Mouse (Mus musculus) adrenal gland (tissue): ENCODE data around the gene Hcn3.

Source experiments
- intact Hi-C: fragments of 180-260 bp; cut with DNase I; formaldehyde crosslinking; loops from one replicate; pipeline ENCODE4 v1.15.1; 2025

The Hcn3 gene

DNA sequence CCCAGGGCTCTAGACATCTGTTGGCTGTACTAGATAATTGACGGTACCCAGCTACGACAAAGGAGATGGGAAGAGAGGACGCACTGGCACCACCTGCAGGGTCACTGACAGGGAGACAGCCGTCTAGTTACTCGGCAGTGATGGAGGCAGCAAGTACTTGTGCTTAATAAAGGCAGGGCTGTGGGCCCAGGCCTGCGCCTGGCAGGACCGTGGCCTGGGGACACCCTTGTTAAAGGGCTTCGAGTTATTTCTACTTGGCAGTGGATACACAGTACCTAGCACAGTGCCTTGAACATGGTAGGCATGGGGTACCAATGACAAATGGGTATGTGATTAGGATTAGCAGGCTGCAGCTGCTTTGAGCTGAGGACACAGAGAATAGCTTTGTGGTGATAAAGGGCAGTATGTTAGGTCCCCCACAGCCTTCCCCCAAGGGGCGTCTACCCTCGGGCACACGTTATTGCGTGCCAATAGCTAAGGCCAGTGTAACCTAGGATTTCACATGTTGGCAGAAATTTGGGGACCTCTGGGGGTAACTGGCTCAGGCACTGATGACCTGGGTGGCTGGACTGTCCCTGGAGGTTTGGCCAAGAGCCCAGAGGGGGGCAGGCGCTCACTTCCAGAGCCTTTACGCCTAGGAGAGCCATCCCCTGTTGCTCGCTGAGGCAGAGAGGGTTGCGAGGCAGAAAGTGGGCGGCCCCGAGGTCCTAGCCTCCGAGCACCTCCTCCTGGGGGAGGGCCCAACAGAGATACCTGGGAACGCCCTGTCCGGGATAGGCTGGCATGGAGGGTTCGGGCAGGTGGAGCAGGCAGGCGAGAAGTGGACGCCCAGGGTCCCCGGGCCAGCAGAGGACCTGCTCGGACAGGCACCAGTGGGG is 12.7 kb downstream of the Hcn3 start:
- intact Hi-C loops, result no loop called here

DNA sequence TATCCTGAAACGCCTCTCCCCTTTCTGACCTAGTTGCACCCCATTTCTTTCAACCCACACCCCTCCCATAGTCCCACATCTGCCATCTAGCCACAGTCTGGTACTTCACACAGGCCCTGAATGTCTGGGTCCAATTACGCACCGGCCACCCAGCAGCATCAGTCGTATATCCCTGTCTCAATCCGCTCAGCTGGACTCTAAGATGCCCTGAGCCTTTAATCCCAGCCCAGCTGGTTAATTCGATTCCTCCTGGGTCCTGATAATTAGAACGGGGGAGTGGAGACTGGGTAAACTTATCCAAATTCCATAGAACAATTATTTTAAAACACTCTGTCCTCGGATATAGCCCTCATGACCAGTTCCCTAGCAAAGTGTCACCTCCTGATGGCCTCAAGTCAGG is 14.4 kb downstream of the Hcn3 start:
- intact Hi-C loops, result no loop called here

DNA sequence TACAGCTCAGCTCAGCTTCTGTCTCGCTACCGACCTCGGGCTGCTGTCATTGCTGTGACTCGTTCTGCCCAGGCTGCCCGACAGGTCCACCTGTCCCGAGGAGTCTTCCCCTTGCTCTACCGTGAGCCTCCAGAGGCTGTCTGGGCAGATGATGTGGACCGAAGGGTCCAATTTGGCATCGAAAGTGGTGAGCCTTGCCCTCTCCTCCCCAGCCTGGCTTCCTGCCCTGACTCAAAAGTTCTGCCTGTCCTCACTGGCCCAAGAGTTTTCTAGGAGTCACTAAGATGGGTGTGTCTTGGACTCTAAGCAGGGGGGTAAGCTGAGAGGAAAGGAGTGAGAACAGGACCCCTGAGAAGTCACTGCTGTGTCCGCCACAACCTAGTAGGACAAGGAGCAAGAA is 15.2 kb downstream of the Hcn3 start:
- intact Hi-C loops, result no loop called here

DNA sequence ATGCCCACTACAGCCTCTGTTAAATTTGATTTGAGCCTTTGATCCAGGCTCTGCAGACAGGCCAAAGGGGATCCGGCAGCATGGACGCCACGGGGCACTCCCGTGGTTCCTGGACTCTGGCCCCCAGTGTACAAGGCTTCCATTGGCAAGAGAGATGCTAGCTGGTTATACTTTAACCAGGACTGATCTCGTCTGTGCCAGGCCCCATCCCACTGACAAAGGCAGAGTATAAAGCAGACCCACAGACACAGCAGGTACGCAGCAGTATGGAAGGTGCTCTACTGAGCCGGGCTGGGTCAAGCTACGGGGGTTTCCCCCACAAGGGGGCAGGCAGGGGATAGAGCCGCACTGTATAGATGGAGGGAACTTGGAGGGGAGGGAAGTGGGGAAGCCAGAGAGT is 23.6 kb downstream of the Hcn3 start:
- intact Hi-C loops, result no loop called here

DNA sequence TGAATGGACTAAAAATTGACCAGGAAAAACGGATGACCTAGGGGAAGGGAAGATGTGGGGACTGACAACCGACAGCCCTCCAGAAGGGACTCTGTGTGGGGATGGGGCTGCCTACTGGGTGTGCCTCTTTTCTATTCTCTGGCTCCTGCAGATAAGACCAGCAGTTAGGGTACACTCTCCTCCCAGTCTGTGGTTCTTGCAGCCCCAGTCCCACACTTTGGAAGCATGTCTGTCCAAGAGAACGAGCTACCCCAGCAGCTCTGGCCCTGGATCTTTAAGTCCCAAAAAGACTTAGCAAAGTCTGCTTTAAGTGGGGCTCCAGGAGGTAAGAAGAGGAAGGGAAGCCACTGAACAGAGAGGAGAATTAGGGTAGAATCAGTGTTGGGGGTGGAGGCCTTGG is 24.0 kb downstream of the Hcn3 start, which contains the start of gene Pklr:
TSS of gene Pklr (plus strand) at position 185 of the 400 bp plus-strand sequence.
- intact Hi-C loops, result no loop called here

DNA sequence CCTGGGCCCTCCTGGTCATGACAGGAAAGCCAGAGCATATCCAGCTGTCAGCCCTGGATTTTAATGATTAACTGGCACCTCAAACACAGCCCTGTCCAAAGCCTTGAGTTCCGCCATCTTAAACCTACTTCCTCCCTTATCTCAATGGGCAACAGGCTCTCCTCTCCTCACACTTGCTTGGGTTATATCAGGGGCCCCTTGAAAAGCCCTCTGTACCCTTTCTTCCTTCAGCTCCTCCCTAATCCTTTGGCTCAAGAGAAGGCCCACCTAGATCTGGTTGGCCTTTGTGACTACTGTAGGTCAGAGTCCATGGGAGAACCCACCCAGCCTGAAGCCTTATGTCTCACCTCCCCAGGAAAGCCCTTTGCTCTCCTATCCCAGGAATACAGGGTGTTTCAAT is 26.2 kb downstream of the Hcn3 start:
- intact Hi-C loops, result no loop called here

DNA sequence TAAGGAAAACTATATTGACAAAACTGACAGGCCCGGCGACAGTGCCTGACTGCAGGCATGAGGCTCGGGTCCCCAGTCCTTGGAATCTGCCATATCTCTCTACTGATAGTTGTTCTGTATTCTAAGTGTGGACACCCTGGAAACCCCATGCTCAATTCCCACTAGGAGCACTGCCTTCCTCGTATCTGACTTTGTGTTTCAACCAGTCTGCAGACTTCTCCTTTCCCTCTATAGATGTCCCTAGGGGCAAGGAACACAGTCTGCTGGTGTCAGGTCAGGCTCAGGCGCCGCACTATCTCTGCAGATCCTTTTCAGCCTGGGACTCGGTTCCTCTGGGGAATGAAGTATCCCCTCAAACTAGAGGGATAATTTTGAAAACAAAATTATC is 26.9 kb downstream of the Hcn3 start:
- intact Hi-C loops, result no loop called here

DNA sequence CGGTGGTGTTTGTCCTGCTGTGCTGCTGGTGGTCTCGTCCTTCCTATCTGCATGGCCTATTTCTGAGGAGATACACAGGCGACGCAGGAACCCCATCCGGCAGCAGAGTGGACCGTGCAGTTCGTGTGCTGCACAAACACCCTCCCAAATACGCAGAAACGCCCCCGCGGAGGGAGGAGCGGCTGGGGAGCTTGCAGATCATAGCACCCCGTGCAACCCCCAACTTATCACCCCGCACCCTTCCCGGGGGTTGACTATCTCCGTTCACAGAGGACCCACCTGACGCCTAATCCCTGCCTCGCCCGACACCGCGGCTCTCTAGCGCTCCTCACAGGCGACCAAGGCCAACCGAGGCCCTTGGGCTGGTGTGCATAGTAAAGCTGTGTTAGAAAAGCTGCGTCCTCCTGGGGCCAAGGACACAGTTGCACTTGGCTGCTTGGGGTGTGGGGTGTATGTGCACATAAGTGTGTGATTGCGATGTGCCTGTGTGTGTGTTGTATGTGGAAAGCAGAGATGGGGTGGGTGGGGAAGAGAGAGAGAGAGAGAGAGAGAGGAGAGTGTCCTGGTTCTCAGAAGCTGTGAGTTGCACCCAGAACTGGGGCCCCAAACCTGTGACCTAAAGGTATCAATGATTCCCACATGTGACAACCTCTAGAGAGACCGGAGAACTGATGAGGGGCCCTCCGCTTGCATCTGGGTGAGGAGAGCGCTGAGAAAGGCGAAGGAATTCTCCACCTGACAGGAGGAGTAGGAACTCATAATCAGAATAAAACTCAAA is 27.5 kb downstream of the Hcn3 start:
- intact Hi-C loops, result no loop called here

DNA sequence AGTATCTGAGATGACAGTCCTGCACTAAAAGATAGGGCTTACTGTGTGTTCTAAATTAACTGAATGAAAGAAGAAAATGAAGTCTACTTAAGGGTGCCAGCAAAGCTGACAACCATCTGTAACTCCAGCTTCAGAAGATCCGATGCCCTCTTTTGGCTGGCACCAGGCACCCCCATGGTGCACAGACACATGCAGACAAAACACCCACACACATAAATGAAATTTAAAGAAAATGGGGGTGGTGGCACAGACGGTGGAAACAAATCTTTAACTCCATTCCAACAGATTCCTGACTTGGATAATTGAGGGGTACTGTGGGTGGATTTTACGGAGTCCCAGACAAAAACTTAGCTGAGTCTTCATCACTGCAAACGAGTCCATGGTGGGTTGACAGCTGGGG is 28.2 kb downstream of the Hcn3 start:
- intact Hi-C loops, result no loop called here

DNA sequence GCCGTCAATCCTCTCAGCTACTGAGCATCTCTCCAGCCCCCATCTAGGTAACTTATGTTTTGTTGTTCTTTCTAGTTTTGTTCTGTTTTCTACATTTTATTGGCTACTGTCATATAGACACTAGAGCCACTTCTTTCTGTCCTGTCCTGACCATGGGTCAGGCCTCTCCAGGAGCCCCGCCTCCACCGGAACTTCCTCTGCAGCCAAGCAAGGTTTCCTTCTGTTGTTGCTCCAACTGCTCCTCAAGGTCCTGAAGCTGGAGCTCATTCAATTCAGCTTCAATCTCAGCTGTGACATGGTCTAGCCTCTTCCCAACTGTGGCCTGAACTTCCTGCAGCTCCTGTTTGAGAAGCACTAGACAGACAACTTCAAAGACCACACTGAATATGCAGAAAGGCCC is 30.1 kb downstream of the Hcn3 start:
- intact Hi-C loops, result no loop called here

DNA sequence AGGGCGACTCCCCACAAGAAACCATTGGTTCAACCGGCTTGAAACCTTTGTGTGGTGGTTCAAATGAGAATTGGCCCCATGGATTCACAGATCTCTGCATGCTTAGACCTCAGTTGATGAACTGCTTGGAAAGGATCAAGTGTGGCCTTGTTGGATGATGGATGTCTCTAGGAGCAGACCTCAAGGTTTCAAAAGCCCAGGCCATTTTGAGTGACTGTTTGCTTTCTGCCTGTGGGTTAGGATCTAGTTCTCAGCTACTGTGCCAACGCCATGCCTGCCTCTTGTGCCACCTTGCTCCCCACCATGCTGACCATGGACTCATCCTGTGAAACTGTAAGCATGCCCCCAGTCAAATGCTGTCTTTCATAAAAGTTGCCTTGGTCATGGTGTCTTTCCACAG is 34.0 kb downstream of the Hcn3 start:
- intact Hi-C loops, result no loop called here

DNA sequence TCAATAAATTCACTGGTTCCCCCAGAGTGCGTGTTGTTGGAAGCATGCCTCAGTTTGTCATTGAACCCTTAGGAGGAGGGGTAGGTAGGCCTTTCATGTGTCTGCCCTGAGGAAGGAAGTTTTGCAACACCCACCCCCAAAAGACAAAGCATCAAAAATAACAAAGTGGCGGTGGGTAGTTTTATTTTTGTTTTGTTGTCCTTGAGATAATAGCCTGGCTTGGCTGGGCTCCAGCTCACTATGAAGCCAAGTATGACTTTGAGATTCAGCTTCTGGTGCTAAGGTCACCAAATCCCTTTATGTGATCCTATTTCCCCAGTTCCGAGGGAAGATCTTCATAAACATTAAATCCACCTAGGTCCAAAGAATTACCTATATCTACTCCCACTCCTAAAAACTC is 35.8 kb downstream of the Hcn3 start:
- intact Hi-C loops, result no loop called here

DNA sequence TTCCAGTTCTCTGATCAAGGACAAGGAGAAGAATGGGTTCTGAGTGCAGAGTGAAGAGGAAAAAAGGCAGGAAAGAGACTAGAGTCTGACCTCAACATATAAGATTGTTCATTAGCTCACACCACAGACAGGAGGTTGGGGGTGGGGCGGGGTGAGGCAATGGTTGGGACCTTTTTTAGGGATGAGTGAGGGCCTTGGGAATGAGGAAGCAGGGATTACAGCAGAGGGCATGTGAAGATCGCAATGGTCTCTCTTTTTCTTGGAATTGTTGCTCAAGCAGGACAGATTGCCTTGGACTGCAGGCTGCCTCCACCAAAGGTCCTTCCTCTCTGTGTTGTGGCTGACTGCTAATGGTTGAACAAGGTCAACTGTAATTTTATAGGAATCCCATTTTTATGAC is 36.7 kb downstream of the Hcn3 start:
- intact Hi-C loops, result no loop called here

DNA sequence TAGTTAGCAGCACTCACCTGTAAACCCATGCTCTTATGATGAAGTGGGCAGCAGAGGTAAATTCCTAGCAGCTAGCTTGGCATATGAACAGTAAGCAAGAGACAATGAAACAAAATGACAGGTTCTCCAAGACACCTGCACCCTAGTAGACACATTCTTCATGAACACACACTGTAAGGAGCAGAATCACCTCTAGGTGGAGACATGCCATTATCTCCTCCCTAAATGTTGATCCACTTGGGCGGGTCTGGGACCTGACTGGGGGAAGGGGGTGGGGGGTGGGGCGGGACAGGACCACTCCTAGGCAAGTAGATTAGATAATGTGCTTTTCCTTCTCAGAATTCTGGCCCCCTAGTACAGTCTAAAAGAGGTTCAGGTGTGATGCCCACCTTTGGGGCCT is 44.5 kb downstream of the Hcn3 start:
- intact Hi-C loops, result loop anchor here (5.0 kb wide), 1 partner anchor 47 kb away; the partner anchor contains the start of genes Clk2 and Hcn3

DNA sequence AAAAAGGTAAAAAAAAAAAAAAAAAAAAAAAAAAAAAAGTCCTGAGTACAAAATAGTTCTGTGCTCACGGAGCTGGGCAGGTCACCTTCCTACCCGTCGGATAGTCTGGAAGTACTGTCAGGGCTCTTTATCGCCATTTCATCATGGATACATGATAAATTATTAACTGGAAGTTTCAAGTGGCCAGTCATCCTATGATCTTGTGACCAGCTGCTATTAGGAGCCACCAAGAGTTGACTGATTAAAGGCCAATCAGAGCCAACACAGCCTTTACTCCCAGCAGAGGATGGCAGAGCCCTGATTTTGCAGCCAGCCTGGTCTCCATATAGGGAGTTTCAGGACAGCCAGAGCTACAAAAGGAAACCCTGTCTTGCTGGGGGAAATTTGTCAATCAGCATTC is 46.9 kb downstream of the Hcn3 start:
- intact Hi-C loops, result no loop called here

DNA sequence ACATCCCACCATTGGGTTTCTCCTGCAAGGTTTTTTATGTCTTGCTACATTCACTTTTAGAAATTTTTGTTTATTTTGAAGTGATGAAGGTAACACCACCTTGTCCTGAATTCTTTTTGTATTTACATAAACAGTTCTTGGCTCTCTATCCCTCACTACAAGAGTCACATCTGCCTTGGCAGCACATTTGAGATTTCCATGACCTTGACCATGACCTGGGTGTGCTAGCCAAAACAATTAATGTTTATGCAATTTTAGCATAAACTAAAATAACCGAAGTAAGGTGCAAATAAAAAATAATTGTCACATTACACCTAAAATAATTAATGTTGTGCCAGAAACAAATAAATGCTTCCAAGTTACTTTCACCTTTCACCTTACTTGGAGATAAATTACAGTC is 51.9 kb downstream of the Hcn3 start:
- intact Hi-C loops, result no loop called here

DNA sequence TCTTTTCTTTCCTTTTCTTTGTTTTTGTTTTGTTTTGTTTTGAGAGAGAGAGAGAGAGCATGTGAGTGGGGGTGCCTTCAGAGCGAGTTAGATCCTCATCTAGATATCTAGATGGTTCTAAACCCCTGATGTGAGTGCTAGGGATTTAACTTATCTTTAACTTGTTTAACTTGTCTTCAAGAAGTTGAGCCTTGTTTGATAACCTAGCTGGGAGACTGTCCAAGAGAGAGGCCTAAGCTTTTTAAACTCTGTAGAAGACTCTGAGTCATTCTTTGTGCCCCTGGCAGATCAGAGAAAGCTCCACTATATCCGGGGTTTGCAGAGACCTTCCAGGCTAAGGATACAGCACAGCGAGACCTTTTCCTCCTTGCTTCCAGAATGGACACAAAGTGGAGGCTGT is 52.5 kb downstream of the Hcn3 start:
- intact Hi-C loops, result no loop called here

DNA sequence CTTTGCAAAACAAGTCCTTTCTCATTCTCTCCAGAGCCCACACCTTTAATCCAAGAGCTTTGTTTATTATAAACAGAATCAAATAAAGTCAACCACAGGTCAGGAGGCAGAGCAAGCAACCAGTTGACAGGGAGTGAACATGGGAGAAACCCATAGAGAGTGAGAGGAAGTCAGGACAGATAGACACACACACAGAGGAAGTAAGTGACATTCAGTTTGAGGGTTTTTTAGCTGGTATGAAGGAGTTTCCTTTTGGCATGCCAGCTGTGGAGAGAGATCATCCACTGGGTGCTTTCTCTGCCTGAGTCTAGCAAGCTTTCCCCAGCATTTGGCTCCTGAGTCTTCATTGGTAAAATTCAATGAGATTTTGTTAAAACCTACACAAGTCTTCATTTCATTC is 53.1 kb downstream of the Hcn3 start:
- intact Hi-C loops, result no loop called here

DNA sequence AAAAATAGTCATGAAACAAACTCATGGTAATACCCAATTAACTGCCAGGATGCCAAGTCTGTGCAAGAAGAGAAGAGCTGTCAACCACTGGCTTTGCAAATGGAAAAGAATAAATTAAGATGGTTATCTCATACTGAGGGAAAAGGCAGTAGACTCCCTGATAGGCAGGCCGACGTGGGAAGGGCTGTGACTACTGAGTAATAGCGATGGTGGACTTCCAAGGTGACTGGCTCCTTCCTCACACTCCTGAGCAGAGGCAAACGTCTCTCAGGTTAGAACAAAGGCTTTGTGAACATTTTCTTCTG is 56.8 kb downstream of the Hcn3 start:
- intact Hi-C loops, result no loop called here

DNA sequence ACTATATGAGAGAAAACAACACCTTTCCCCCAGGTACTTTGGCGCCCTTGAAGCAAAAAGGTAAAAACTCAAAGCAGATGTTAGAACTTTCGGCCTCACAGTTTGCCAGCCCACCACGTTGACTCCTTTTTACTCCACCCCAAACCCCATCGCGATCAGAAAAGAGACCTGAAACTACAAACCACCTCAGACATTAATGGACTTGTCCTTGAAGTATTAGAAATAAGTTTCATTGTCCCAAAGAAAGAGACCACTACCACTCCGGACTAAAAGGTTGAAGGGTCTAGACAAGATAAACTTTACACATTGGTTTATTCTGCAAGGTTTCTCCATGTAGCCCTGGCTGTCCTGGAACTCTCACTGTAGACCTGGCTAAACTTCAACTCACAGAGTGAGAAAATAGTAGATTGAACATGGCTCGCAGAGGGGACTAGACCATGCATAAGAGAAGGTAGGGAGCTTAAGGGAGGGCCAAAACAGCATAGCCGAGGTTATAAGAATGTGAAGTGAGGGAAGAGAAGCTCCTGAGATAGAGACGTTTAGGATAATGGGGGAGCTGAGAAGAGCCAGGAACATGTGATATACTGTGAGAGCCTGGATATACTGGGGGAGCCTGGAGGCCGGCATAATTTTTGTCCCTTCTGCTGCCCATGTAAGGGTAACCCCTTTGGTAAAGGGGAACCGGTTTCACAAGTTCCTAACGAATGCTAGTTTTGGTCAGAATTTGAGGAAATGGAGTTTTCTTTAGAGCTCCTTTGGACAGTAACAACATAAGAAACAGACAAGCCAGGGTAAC is 57.3 kb downstream of the Hcn3 start:
- intact Hi-C loops, result no loop called here

DNA sequence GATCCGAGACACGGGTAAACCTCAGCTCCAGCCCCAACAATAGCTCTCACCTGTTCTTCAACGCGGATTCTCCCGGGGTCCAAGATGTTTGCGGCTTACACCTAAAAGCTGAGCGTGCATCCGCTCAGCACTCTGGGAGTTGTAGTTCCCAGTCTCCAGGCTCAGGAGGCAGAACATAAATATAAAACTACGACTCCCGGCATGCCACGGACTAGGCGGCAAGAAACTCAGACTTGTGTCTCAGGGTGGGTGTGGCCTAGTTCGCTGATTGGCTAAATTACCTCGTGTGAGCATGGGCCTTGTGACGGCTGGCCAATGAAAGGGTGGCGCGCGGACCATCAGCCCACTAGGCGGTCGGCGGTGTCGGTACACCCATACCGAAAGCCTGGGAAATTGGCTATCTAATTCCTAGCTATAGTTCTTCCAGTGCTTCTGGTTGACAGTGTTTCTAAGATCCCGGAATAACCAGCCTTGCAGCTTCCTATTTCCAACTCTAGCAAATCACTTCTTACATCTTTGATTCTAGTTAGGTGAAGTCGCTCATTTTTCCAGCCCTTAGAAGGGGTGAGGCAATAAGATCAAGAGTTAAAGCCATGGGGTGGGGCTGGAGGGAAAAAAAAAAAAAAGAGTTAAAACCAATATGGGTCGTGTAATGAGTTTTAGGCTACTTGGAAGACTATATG is 58.0 kb downstream of the Hcn3 start, which contains the start of gene Fdps:
TSS of gene Fdps (minus strand) at position 148 of the 683 bp plus-strand sequence.
- intact Hi-C loops, result no loop called here
